Mouse (Mus musculus) heart, postnatal 14 days (tissue): ENCODE measurements around the gene Agpat3. TPM values are rescaled to one million over a fixed set of nuclear protein-coding genes. Genes with fewer than 3 reads are reported as not detected.

Experiments
- DNase-seq, 2 experiments: peaks; one replicate each; pipeline ENCODE4 v3.0.0; 2021 to 2022
- intact Hi-C: fragments of 180-260 bp; cut with DNase I; formaldehyde crosslinking; loops from one replicate; pipeline ENCODE4 v1.15.1; 2025
- total RNA-seq, 2 experiments: library from RNA; stranded (reverse); gene quantifications; 2 replicates each; pipeline ENCODE4 v1.2.3; 2021

The Agpat3 gene
- total RNA-seq, 2 experiments from 2014 or later, result 246 to 265 TPM

- DNase-seq, result no peak
- intact Hi-C loops, result no loop called here
These were observed 20.7 kb downstream of the Agpat3 start for GRCm38 (mm10) chr10:78331577-78331976.

GRCm38 (mm10) chr10:78329305-78329704 is 23.0 kb downstream of the Agpat3 start:
- DNase-seq, result no peak
- intact Hi-C loops, result no loop called here

GRCm38 (mm10) chr10:78328011-78328575 is 24.2 kb downstream of the Agpat3 start:
- no peak for DNase-seq
- intact Hi-C loops, result no loop called here

- no peak for DNase-seq
These were observed 26.2 kb downstream of the Agpat3 start for GRCm38 (mm10) chr10:78325916-78326647.

GRCm38 (mm10) chr10:78324556-78325164 is 27.6 kb downstream of the Agpat3 start:
- DNase-seq, result no peak
- intact Hi-C loops, result loop anchor here (5.0 kb wide), 1 partner anchor 38 kb away; no protein-coding TSS in a partner anchor

More at GRCm38 (mm10) chr10:78325916-78326647, 26.2 kb downstream of the Agpat3 start:
- intact Hi-C loops, result no loop called here

- intact Hi-C loops, result loop anchor here (2.0 to 5.0 kb wide), 2 partner anchors 39 to 71 kb away; no protein-coding TSS in a partner anchor
These were observed 28.9 kb downstream of the Agpat3 start for GRCm38 (mm10) chr10:78323214-78323880.

GRCm38 (mm10) chr10:78322806-78323205 is 29.5 kb downstream of the Agpat3 start:
- DNase-seq, result peak; percentile 58 to 70
- intact Hi-C loops, result loop anchor here (2.0 to 5.0 kb wide), 2 partner anchors 39 to 72 kb away; no protein-coding TSS in a partner anchor

More at GRCm38 (mm10) chr10:78323214-78323880, 28.9 kb downstream of the Agpat3 start:
- no peak for DNase-seq

- no peak for DNase-seq
- intact Hi-C loops, result loop anchor here (5.0 kb wide), 1 partner anchor 41 kb away; no protein-coding TSS in a partner anchor
These were observed 31.0 kb downstream of the Agpat3 start for GRCm38 (mm10) chr10:78321133-78321757.

- no peak for DNase-seq
- intact Hi-C loops, result loop anchor here (5.0 kb wide), 1 partner anchor 42 kb away; no protein-coding TSS in a partner anchor
These were observed 31.8 kb downstream of the Agpat3 start for GRCm38 (mm10) chr10:78320526-78320925.

GRCm38 (mm10) chr10:78319940-78320339 is 32.3 kb downstream of the Agpat3 start:
- no peak for DNase-seq
- intact Hi-C loops, result loop anchor here (2.0 to 5.0 kb wide), 2 partner anchors 41 to 42 kb away; no protein-coding TSS in a partner anchor

GRCm38 (mm10) chr10:78317270-78317923 is 34.9 kb downstream of the Agpat3 start:
- no peak for DNase-seq
- intact Hi-C loops, result no loop called here

GRCm38 (mm10) chr10:78316228-78317087 is 35.8 kb downstream of the Agpat3 start:
- DNase-seq, result no peak
- intact Hi-C loops, result no loop called here

- no peak for DNase-seq
- intact Hi-C loops, result no loop called here
These were observed 37.1 kb downstream of the Agpat3 start for GRCm38 (mm10) chr10:78315145-78315544.

GRCm38 (mm10) chr10:78311886-78312635 is 40.2 kb downstream of the Agpat3 start:
- intact Hi-C loops, result no loop called here
- DNase-seq, result no peak

GRCm38 (mm10) chr10:78310747-78311267 is 41.5 kb downstream of the Agpat3 start:
- DNase-seq, result no peak
- intact Hi-C loops, result no loop called here

- DNase-seq, result no peak
- intact Hi-C loops, result no loop called here
These were observed 43.7 kb downstream of the Agpat3 start for GRCm38 (mm10) chr10:78308617-78309016.

- no peak for DNase-seq
- intact Hi-C loops, result no loop called here
These were observed 44.9 kb downstream of the Agpat3 start for GRCm38 (mm10) chr10:78307391-78307790.

- intact Hi-C loops, result no loop called here
- no peak for DNase-seq
These were observed 46.3 kb downstream of the Agpat3 start for GRCm38 (mm10) chr10:78306027-78306426.
